Mouse (Mus musculus) 3134 (cell line): ENCODE data around the gene Wdr82.

Source experiments
- DNase-seq: peaks from one replicate; pipeline ENCODE4 v3.0.0-alpha.2; 2011; ENCODE audit warnings: low spot score; ENCODE audit not compliant: insufficient read length; ENCODE audit errors: extremely low read depth

Wdr82 gene

GRCm38 (mm10) chr9:106195693-106196092 lies 25.0 kb downstream of the Wdr82 start:
- DNase-seq = no peak

GRCm38 (mm10) chr9:106197081-106197713 lies 26.5 kb downstream of the Wdr82 start:
- DNase-seq = no peak

- no peak for DNase-seq
Observed at GRCm38 (mm10) chr9:106197732-106198131, 27.0 kb downstream of the Wdr82 start.

- DNase-seq = peak; percentile 77
Observed at GRCm38 (mm10) chr9:106198962-106199458, 28.3 kb downstream of the Wdr82 start.

GRCm38 (mm10) chr9:106199535-106200272 lies 29.0 kb downstream of the Wdr82 start, which contains the start of gene Ppm1m:
Gene Ppm1m (minus strand): TSS chr9:106199746.
- DNase-seq = no peak

GRCm38 (mm10) chr9:106201895-106202294 lies 31.2 kb downstream of the Wdr82 start:
- DNase-seq = no peak

GRCm38 (mm10) chr9:106202819-106203636 lies 32.3 kb downstream of the Wdr82 start, which contains the start of gene Twf2:
Gene Twf2 (plus strand): TSS chr9:106203108.
- DNase-seq = peak; percentile 92

GRCm38 (mm10) chr9:106203990-106204851 lies 33.5 kb downstream of the Wdr82 start:
- peak; percentile 84 for DNase-seq

GRCm38 (mm10) chr9:106205713-106206290 lies 35.1 kb downstream of the Wdr82 start:
- DNase-seq = peak; percentile 66

- DNase-seq = no peak
Observed at GRCm38 (mm10) chr9:106206515-106206914, 35.8 kb downstream of the Wdr82 start.

- DNase-seq = no peak
Observed at GRCm38 (mm10) chr9:106208181-106208580, 37.5 kb downstream of the Wdr82 start.

GRCm38 (mm10) chr9:106209954-106210353 lies 39.2 kb downstream of the Wdr82 start:
- no peak for DNase-seq

GRCm38 (mm10) chr9:106210853-106211609 lies 40.3 kb downstream of the Wdr82 start:
- no peak for DNase-seq

- DNase-seq = peak; percentile 70
Observed at GRCm38 (mm10) chr9:106211680-106212593, 41.2 kb downstream of the Wdr82 start.

GRCm38 (mm10) chr9:106212594-106212981 lies 41.9 kb downstream of the Wdr82 start:
- no peak for DNase-seq

- DNase-seq = no peak
Observed at GRCm38 (mm10) chr9:106215341-106216125, 44.8 kb downstream of the Wdr82 start.

GRCm38 (mm10) chr9:106216971-106217370 lies 46.2 kb downstream of the Wdr82 start:
- DNase-seq = no peak
